Mouse (Mus musculus) liver, embryonic 18 days (tissue): ENCODE measurements around the gene Pde6g. TPM values are rescaled to one million over a fixed set of nuclear protein-coding genes. Genes with fewer than 3 reads are reported as not detected.

Source experiments
- polyA plus RNA-seq: library from polyadenylated mRNA; depleted of rRNA; stranded (reverse); fragments of >200 nt; gene quantifications from 2 replicates; pipeline ENCODE4 v1.2.3, GENCODE M21; 2012; rRNA removed

Pde6g gene
- polyA plus RNA-seq, result 0.20 and 0.23 TPM in 2 replicates

GRCm38 (mm10) chr11:120453306-120453705 is at the start of gene Pde6g:
Gene Pde6g (minus strand): TSS chr11:120453500.

GRCm38 (mm10) chr11:120491317-120492023 is 38.2 kb upstream of the Pde6g start, which contains the start of gene Slc25a10:
Gene Slc25a10 (plus strand): TSS chr11:120491840.

GRCm38 (mm10) chr11:120484265-120484981 is 31.1 kb upstream of the Pde6g start, which contains the start of gene Mrpl12:
Gene Mrpl12 (plus strand): TSS chr11:120484613.

GRCm38 (mm10) chr11:120467051-120467735 is 13.9 kb upstream of the Pde6g start, which contains the start of gene Arl16:
Gene Arl16 (minus strand): TSS chr11:120467607.

GRCm38 (mm10) chr11:120457772-120458751 is 4.8 kb upstream of the Pde6g start, which contains the start of the genes Oxld1 and Ccdc137:
Gene Oxld1 (minus strand): TSS chr11:120458068.
Gene Ccdc137 (plus strand): TSS chr11:120458115.

GRCm38 (mm10) chr11:120442344-120442743 is 11.0 kb downstream of the Pde6g start, which contains the start of gene Tspan10:
Gene Tspan10 (plus strand): TSS chr11:120442644.

GRCm38 (mm10) chr11:120437152-120437856 is 16.0 kb downstream of the Pde6g start, which contains the start of gene Nploc4:
Gene Nploc4 (minus strand): TSS chr11:120437708.

Other genes with a start within 250 kb of the Pde6g start
- 0.88 and 1.3 TPM in 2 replicates for gene Bahcc1, start 220.6 kb downstream of the Pde6g start, polyA plus RNA-seq
- 247 and 252 TPM in 2 replicates for gene Actg1, start 105.0 kb downstream of the Pde6g start, polyA plus RNA-seq
- not detected in 2 replicates for gene Fscn2, start 92.0 kb downstream of the Pde6g start, polyA plus RNA-seq
- 5.6 and 6.2 TPM in 2 replicates for gene Faap100, start 74.7 kb downstream of the Pde6g start, polyA plus RNA-seq
- 17.2 and 19.2 TPM in 2 replicates for gene Nploc4, start 15.8 kb downstream of the Pde6g start, polyA plus RNA-seq
- gene Tspan10, start 10.9 kb downstream of the Pde6g start, polyA plus RNA-seq, result not detected in 2 replicates
- 10.7 and 12.5 TPM in 2 replicates for gene Oxld1, start 4.6 kb upstream of the Pde6g start, polyA plus RNA-seq
- gene Ccdc137, start 4.6 kb upstream of the Pde6g start, polyA plus RNA-seq, result 10.3 and 12.0 TPM in 2 replicates
- gene Arl16, start 14.1 kb upstream of the Pde6g start, polyA plus RNA-seq, result 11.1 and 11.7 TPM in 2 replicates
- 72.1 and 77.6 TPM in 2 replicates for gene Mrpl12, start 31.1 kb upstream of the Pde6g start, polyA plus RNA-seq
- 30.6 and 30.7 TPM in 2 replicates for gene Slc25a10, start 38.3 kb upstream of the Pde6g start, polyA plus RNA-seq
- 49.1 and 58.0 TPM in 2 replicates for gene Gcgr, start 77.2 kb upstream of the Pde6g start, polyA plus RNA-seq
- 41.8 and 45.5 TPM in 2 replicates for gene Mcrip1, start 96.2 kb upstream of the Pde6g start, polyA plus RNA-seq
- not detected in 2 replicates for gene Ppp1r27, start 97.6 kb upstream of the Pde6g start, polyA plus RNA-seq
- 432 and 494 TPM in 2 replicates for gene P4hb, start 119.8 kb upstream of the Pde6g start, polyA plus RNA-seq
- gene Arhgdia, start 128.1 kb upstream of the Pde6g start, polyA plus RNA-seq, result 142 and 152 TPM in 2 replicates
- 49.6 and 60.6 TPM in 2 replicates for gene Alyref, start 144.9 kb upstream of the Pde6g start, polyA plus RNA-seq
- gene Anapc11, start 144.9 kb upstream of the Pde6g start, polyA plus RNA-seq, result 34.4 and 36.3 TPM in 2 replicates
- gene Npb, start 155.0 kb upstream of the Pde6g start, polyA plus RNA-seq, result 4.7 TPM in 2 replicates
- gene Pcyt2, start 164.4 kb upstream of the Pde6g start, polyA plus RNA-seq, result 389 and 419 TPM in 2 replicates
- 30.4 and 32.8 TPM in 2 replicates for gene Sirt7, start 171.7 kb upstream of the Pde6g start, polyA plus RNA-seq
- gene Mafg, start 180.1 kb upstream of the Pde6g start, polyA plus RNA-seq, result 28.0 and 31.0 TPM in 2 replicates
- gene Pycr1, start 190.3 kb upstream of the Pde6g start, polyA plus RNA-seq, result 6.9 and 7.8 TPM in 2 replicates
- gene Myadml2, start 194.7 kb upstream of the Pde6g start, polyA plus RNA-seq, result 0.19 and 0.43 TPM in 2 replicates
- gene Notum, start 207.7 kb upstream of the Pde6g start, polyA plus RNA-seq, result 0.25 and 0.26 TPM in 2 replicates
- gene Aspscr1, start 219.5 kb upstream of the Pde6g start, polyA plus RNA-seq, result 23.8 and 25.4 TPM in 2 replicates